Mouse (Mus musculus): Measurements from ENCODE around the gene Fezf2. TPM values are rescaled to one million over a fixed set of nuclear protein-coding genes. Genes with fewer than 3 reads are reported as not detected.

Fezf2 gene
- polyA plus RNA-seq, 1 experiment from 2014 or later = 2.9 TPM

- 0 out of 2 replicates have a peak overlapping the region, but pooled peaks have one; percentile 15 for H3K9ac ChIP-seq (replicated peaks)
- ATAC-seq (ENCODE audit: low FRiP score, low read depth) = peak; percentile 27
- peak overlapping the region; percentile 23 for H3K4me2 ChIP-seq (replicated peaks)
- no peaks in the 10 kb centered on the region for H3K36me3 ChIP-seq
- peaks cover 43% of the 10 kb centered on the region for H3K4me1 ChIP-seq
- H3K27me3 ChIP-seq = peaks cover 97% of the 10 kb centered on the region
- peak overlapping the region; percentile 21 for H3K4me3 ChIP-seq
- under 1% methylated on average over 42 of the region's 42 CpGs for WGBS
- H3K27ac ChIP-seq (replicated peaks) = no peak overlapping the region
- H3K9me3 ChIP-seq = no peaks in the 10 kb centered on the region
Observed at GRCm38 (mm10) chr14:12341075-12341788, 6.8 kb downstream of the Fezf2 start.

GRCm38 (mm10) chr14:12340238-12341074 lies 7.5 kb downstream of the Fezf2 start:
- no peak for ATAC-seq (ENCODE audit: low FRiP score, low read depth)
- peak overlapping the region; percentile 23; the same call in 1 of the 2 replicates for H3K4me2 ChIP-seq (replicated peaks)
- no peak overlapping the region for H3K27ac ChIP-seq (replicated peaks)

GRCm38 (mm10) chr14:12338811-12339565 lies 9.0 kb downstream of the Fezf2 start:
- no peaks in the 10 kb centered on the region for H3K36me3 ChIP-seq
- H3K27ac ChIP-seq (replicated peaks) = no peak overlapping the region
- no peak overlapping the region for H3K9ac ChIP-seq (replicated peaks)
- 1% methylated on average over 10 of the region's 10 CpGs for WGBS
- H3K4me2 ChIP-seq (replicated peaks) = no peak overlapping the region; the same call in 1 of the 2 replicates
- peaks cover 24% of the 10 kb centered on the region for H3K4me1 ChIP-seq
- no peak for ATAC-seq (ENCODE audit: low FRiP score, low read depth)
- H3K27me3 ChIP-seq = peaks cover 97% of the 10 kb centered on the region
- H3K4me3 ChIP-seq = no peak overlapping the region
- no peaks in the 10 kb centered on the region for H3K9me3 ChIP-seq

More at GRCm38 (mm10) chr14:12340238-12341074, 7.5 kb downstream of the Fezf2 start:
- H3K4me1 ChIP-seq = peaks cover 36% of the 10 kb centered on the region
- H3K9ac ChIP-seq (replicated peaks) = 0 out of 2 replicates have a peak overlapping the region, but pooled peaks have one; percentile 15
- peak overlapping the region; percentile 21; the same call in 1 of the 2 replicates for H3K4me3 ChIP-seq
- no peaks in the 10 kb centered on the region for H3K36me3 ChIP-seq
- WGBS = 2% methylated on average over 19 of the region's 19 CpGs
- H3K27me3 ChIP-seq = peaks cover 97% of the 10 kb centered on the region
- H3K9me3 ChIP-seq = no peaks in the 10 kb centered on the region

- Histone ChIP-seq H3K9me3 (no peaks in the 10 kb centered on the region), H3K4me1 (peaks cover 21% of the 10 kb centered on the region), H3K9ac (replicated peaks) (no peak overlapping the region), H3K27me3 (peaks cover 97% of the 10 kb centered on the region), H3K36me3 (no peaks in the 10 kb centered on the region), H3K27ac (replicated peaks) (no peak overlapping the region), H3K4me2 (replicated peaks) (no peak overlapping the region), H3K4me3 (no peak overlapping the region)
- 2% methylated on average over 16 of the region's 16 CpGs for WGBS
- ATAC-seq (ENCODE audit: low FRiP score, low read depth) = peak; percentile 62
Observed at GRCm38 (mm10) chr14:12337998-12338809, 9.8 kb downstream of the Fezf2 start.

GRCm38 (mm10) chr14:12337421-12337997 lies 10.5 kb downstream of the Fezf2 start:
- ATAC-seq (ENCODE audit: low FRiP score, low read depth) = no peak

GRCm38 (mm10) chr14:12334925-12335324 lies 13.1 kb downstream of the Fezf2 start:
- 60% methylated on average over 7 of the region's 7 CpGs for WGBS
- no peaks in the 10 kb centered on the region for H3K36me3 ChIP-seq
- peaks cover 91% of the 10 kb centered on the region for H3K27me3 ChIP-seq
- H3K4me3 ChIP-seq = no peak overlapping the region
- no peak for ATAC-seq (ENCODE audit: low FRiP score, low read depth)
- no peak overlapping the region for H3K9ac ChIP-seq (replicated peaks)
- H3K4me2 ChIP-seq (replicated peaks) = no peak overlapping the region
- H3K9me3 ChIP-seq = no peaks in the 10 kb centered on the region
- peaks cover 10% of the 10 kb centered on the region for H3K4me1 ChIP-seq
- H3K27ac ChIP-seq (replicated peaks) = no peak overlapping the region

More at GRCm38 (mm10) chr14:12337421-12337997, 10.5 kb downstream of the Fezf2 start:
- Histone ChIP-seq H3K27me3 (peaks cover 97% of the 10 kb centered on the region), H3K9me3 (no peaks in the 10 kb centered on the region), H3K27ac (replicated peaks) (no peak overlapping the region), H3K4me2 (replicated peaks) (no peak overlapping the region), H3K36me3 (no peaks in the 10 kb centered on the region), H3K4me1 (peaks cover 21% of the 10 kb centered on the region), H3K9ac (replicated peaks) (no peak overlapping the region), H3K4me3 (no peak overlapping the region)
- WGBS = under 1% methylated on average over 8 of the region's 8 CpGs

- ATAC-seq (ENCODE audit: low FRiP score, low read depth) = no peak
- Histone ChIP-seq H3K9me3 (no peaks in the 10 kb centered on the region), H3K27ac (replicated peaks) (no peak overlapping the region), H3K36me3 (no peaks in the 10 kb centered on the region), H3K4me3 (no peak overlapping the region), H3K4me2 (replicated peaks) (no peak overlapping the region), H3K9ac (replicated peaks) (no peak overlapping the region), H3K27me3 (peaks cover 81% of the 10 kb centered on the region), H3K4me1 (peaks cover 5% of the 10 kb centered on the region)
- 81% methylated on average over 7 of the region's 7 CpGs for whole genome bisulfite sequencing
Observed at GRCm38 (mm10) chr14:12333622-12334021, 14.4 kb downstream of the Fezf2 start.

GRCm38 (mm10) chr14:12303106-12303505 lies 44.9 kb downstream of the Fezf2 start:
- Histone ChIP-seq H3K9ac (replicated peaks) (no peak overlapping the region), H3K9me3 (no peaks in the 10 kb centered on the region), H3K4me2 (replicated peaks) (no peak overlapping the region), H3K36me3 (no peaks in the 10 kb centered on the region), H3K4me1 (peaks cover 6% of the 10 kb centered on the region), H3K4me3 (no peak overlapping the region), H3K27ac (replicated peaks) (no peak overlapping the region), H3K27me3 (no peaks in the 10 kb centered on the region)
- WGBS = 59% methylated on average over 2 of the region's 2 CpGs
- ATAC-seq (ENCODE audit: low FRiP score, low read depth) = no peak

GRCm38 (mm10) chr14:12300677-12301076 lies 47.3 kb downstream of the Fezf2 start:
- H3K4me2 ChIP-seq (replicated peaks) = no peak overlapping the region
- no peaks in the 10 kb centered on the region for H3K27me3 ChIP-seq
- H3K4me1 ChIP-seq = peaks cover 6% of the 10 kb centered on the region
- 69% methylated on average over 3 of the region's 3 CpGs for WGBS
- H3K27ac ChIP-seq (replicated peaks) = no peak overlapping the region
- H3K9ac ChIP-seq (replicated peaks) = no peak overlapping the region
- H3K4me3 ChIP-seq = no peak overlapping the region
- no peaks in the 10 kb centered on the region for H3K36me3 ChIP-seq
- no peaks in the 10 kb centered on the region for H3K9me3 ChIP-seq
- ATAC-seq (ENCODE audit: low FRiP score, low read depth) = no peak

- H3K27me3 ChIP-seq = no peaks in the 10 kb centered on the region
- H3K4me3 ChIP-seq = no peak overlapping the region
- H3K4me2 ChIP-seq (replicated peaks) = no peak overlapping the region
- H3K4me1 ChIP-seq = peaks cover 6% of the 10 kb centered on the region
- 67% methylated on average over 4 of the region's 4 CpGs for WGBS
- H3K9ac ChIP-seq (replicated peaks) = no peak overlapping the region
- H3K9me3 ChIP-seq = no peaks in the 10 kb centered on the region
- ATAC-seq (ENCODE audit: low FRiP score, low read depth) = 0 out of 2 replicates have a peak, but pooled peaks have one; percentile 30
- no peak overlapping the region for H3K27ac ChIP-seq (replicated peaks)
- no peaks in the 10 kb centered on the region for H3K36me3 ChIP-seq
Observed at GRCm38 (mm10) chr14:12300275-12300674, 47.7 kb downstream of the Fezf2 start.

GRCm38 (mm10) chr14:12299654-12300053 lies 48.3 kb downstream of the Fezf2 start:
- Histone ChIP-seq H3K4me3 (no peak overlapping the region), H3K4me1 (peaks cover 6% of the 10 kb centered on the region), H3K36me3 (no peaks in the 10 kb centered on the region), H3K27ac (replicated peaks) (no peak overlapping the region), H3K9me3 (no peaks in the 10 kb centered on the region), H3K9ac (replicated peaks) (no peak overlapping the region), H3K27me3 (no peaks in the 10 kb centered on the region), H3K4me2 (replicated peaks) (no peak overlapping the region)
- ATAC-seq (ENCODE audit: low FRiP score, low read depth) = peak; percentile 69; the same call in 1 of the 2 replicates
- 43% methylated on average over 6 of the region's 6 CpGs for WGBS

All from midbrain, embryonic 12.5 days (tissue).